Mouse (Mus musculus) monocyte, adult 5-6 weeks (primary cell): ENCODE measurements around the gene Pgap3. TPM values are rescaled to one million over a fixed set of nuclear protein-coding genes. Genes with fewer than 3 reads are reported as not detected.

Experiments
- ATAC-seq: fragments of 153-309, 156-312 bp; replicated peaks from 2 replicates; pipeline ENCODE4 v1.8.0; 2017; ENCODE audit warnings: mild to moderate bottlenecking; ENCODE audit not compliant: low TSS enrichment, insufficient number of reproducible peaks, severe bottlenecking, poor library complexity, low FRiP score
- total RNA-seq: library from RNA; stranded (forward); fragments of 200-1000, 200-491, 200-594 nt; gene quantifications from 3 replicates; pipeline ENCODE4 v1.2.3, GENCODE M21; 2017

Gene Pgap3
- 2.3 to 6.1 TPM (median 4.6 TPM) in 3 replicates for total RNA-seq

DNA sequence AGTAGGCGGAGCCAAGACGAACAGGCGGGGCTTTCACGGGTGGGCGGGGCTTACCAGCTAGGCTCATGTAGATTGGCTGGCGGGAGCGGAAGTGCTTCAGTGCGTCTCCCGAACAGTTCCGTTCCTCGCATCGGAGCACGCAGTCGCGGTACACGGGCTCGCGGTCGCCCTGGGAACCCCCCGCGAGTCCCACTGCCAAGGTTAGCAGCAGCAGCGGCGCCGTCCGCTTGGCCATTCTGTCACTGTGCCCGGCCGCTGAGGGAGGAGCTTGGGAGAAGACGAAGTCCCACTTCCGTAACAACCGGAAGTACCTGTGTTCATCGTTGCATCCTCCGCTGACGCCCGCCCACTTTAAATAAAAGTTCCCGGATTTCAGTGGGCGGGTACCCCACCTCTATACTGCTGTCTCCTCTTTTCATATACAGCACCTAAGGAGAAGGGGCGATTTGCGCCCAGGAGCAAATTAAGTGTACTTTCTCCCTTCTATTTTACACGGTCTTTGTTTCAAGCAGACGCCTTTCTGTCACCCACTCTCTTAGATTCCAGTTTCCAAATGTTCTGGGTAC is at the start of gene Pgap3:
Pgap3 (minus strand) TSS at position 330 of the 566 bp plus-strand sequence.
- ATAC-seq: peak; percentile 88

DNA sequence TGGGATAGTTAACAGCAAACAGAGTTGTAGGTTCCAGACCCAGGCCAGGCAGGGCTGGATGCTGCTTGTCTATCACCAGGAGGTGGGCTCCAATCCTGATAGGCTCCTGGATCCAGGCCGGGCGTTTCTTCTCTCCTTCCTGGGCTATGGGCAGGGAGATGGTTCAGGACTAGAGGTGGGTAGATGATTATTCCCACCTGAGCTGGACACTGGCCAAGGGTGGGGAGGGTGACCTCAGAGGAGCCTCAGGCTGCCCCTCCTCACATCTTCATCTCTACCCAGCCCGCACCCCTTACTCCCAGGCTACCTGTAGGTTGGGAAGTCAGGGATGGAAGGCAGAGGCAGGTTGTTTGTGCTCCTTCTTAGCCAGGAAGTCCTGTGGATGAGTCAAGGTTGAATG is 49.1 kb upstream of the Pgap3 start:
- no peak for ATAC-seq

DNA sequence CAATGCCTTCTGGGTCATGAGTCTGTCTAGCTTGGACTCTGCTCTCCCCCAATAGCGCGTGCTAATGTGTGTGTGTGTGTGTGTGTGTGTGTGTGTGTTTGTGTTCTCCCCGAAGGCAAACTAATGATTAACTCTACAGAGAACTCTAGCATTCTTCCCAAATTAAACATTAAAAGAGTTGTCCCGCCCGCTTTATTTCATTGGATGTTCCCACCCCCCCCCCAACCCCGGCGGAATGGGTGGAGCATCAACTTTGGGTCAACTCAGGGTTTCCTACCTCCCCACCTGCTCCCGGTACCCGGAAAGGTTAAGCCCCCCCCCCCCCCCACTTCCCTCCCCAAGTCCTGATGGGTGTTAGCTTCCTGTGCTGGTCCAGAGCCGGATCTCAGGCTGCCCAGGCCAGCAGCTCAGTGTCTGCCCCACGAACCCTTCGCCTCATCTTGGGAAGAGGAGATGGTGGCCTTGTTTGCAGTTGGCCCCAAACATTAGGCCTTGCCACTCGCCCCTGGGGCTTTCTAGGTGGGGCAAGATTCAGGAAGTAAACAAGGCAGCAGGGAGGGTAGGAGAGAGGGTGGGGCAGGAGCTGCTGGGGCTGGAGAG is 48.0 kb upstream of the Pgap3 start:
- no peak for ATAC-seq

DNA sequence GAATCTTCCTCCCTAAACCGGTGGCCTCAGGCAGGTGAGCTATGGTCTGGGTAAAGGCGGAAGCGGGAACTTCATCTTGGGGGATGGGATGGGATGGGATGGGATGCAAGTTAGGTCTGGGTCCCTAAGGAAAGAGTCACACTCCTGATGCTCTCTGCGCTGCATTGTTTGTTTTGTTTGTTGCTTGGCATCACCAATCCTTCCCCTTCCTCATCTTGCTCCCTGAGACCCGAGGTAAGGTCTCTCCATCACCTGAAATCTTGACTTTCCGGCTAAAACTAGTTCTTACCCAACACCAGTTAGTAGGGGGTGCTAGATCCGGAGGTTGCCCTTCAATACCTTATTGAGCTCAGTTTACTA is 47.2 kb upstream of the Pgap3 start:
- ATAC-seq: no peak

DNA sequence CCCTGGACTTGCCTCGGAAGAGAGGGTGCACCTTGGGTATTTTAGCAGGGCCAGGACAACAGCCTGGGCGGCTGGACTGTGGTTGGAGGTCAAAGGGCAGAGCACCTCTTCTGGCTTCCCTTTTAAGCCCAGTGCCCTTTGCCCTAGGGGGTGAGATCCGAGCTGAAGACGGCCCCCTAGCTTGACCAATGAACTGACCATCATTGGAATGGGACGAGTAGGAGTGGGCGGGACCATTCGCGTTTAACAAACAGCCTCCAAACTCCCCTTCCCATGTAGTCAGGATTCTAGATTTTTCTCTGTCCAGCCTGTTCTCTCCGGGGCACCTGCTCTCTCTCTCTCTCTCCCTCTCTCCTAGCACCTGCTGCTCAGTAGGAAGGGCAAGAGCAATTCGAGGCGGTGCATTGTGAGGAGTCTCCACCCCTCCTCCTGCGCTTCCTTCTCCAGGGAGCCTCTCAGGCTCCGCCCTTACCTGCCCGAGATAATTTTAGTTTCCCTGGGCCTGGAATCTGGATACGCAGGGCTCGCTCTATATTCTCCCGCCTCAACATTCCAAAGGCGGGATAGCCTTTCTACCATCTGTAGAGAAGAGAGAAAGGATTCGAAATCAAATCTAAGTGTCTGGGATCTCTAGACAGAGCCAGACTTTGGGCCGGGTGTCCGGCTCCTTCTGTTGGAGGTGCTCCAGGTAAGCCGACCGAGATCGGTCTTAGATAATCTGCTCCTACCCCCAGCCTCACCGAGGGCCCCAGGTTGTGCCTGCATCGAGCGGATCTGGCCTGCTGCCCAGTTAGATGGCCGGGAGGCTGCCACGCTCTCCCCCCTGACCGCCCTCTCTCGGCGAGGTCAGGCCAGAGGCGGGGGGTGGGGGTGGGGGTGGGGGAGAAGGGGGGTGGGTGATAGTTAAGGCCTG is 46.5 kb upstream of the Pgap3 start:
- no peak for ATAC-seq

DNA sequence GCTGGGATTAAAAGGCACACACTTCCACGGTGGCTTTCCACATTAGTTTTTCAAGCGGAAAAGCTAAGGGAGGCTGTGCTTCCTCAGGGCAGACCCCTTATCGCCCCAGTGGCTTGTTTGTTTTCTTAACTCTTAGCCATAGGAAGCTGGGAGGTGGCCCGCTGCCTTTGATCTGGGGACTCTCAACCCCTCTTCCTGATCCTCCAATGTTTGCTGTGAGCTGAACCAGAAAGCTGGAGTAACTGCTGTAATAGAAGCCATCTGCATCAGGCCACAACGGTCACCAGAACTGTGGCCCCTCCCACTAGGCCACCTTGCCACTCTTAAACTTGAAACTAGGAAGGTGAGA is 45.9 kb upstream of the Pgap3 start, which contains the start of gene Grb7:
Grb7 (plus strand) TSS at position 182 of the 349 bp plus-strand sequence.
- ATAC-seq: no peak

DNA sequence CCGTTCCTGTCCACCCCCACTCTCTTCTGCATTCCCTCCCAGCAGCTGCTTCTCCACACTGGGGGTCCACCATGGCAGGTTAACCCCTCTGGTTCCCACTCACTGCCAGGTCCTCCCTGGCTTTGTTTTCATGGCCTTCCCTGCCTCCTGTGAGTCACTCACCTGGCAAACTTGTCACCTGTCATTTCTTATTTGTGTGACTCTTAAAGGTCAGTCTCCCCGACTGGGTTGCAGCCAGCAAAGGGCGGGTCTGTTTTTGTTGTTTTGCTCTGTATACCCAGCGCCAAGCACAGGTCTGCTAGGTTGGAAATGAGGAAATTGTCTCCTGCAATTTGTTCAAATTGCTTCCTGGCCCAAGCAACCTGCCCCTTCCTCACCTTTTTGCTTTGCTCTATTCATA is 45.4 kb upstream of the Pgap3 start:
- ATAC-seq: no peak

DNA sequence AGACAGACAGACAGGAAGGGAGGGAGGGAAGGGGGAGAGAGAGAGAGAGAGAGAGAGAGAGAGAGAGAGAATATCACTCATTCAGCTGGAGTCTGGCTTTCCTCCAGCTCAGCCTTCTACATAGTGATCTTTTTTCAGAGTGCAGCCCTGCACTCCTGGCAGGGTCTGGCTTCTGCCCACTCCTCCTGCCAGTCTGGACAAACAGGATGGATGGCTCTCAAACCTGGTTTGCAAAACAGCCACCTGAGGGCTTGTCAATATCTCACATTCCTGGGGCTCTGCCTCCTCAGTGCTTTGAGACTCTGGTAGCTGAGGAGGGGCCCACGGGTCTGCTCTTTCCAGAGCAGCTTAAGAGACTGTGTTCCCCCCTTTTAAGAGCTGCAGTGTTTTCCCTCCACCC is 44.9 kb upstream of the Pgap3 start:
- no peak for ATAC-seq

DNA sequence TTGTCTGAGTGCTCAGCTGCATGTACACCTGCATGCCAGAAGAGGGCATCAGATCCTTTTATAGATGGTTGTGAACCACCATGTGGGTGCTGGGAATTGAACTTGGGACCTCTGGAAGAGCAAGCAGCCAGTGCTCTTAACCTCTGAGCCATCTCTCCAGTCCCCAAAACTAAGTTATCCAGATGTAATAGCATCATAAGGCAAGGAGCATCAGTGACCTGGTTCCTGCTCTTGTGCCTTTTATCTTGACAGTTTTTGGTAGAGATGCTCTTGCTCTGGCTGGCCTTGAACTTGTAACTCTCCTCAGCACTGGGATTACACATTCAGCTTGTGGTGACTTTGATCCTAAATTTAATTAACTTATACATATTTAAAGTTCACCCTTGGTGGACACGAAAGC is 43.4 kb upstream of the Pgap3 start:
- no peak for ATAC-seq

DNA sequence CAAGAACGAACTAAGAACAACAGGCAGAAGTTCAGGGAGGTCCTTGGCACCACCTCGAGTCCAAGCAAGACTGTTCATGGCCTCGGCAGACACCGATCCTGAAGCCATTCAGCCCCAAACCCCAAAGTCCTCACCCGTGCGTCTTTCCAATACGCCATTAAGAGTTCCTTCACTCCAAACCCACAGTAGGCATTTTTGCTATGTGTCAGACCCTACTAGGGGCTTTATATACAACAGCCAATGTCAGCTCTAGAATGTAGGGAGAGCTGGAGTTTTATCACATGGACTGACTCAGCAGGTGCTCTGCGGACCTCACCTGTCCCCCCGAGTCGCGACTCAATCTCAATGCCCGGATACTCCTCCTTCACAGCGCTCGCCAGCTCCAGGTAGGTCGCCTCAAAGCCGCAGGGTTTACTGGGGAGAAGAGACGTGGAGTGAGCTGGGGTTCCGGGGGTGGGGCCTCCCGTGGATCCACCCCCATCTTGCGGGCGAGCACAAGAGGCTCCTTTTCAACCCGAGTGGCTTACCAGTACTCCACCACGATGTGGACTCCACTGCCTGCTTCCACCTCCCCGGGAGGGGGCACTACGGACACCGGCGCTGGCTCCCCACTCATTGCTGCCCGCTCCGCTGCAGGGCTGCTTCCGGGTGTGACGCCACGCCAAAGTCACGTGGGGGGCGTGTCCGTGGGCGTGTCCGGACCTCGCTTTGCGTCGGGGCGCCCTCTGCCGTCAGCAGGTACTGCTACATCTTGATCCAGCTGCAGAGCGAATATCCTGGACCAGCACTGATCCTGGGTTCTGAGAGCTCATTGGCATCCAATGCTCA is 38.3 kb upstream of the Pgap3 start, which contains the start of gene Mien1:
Mien1 (minus strand) TSS at position 661 of the 828 bp plus-strand sequence.
- ATAC-seq: peak; percentile 92

DNA sequence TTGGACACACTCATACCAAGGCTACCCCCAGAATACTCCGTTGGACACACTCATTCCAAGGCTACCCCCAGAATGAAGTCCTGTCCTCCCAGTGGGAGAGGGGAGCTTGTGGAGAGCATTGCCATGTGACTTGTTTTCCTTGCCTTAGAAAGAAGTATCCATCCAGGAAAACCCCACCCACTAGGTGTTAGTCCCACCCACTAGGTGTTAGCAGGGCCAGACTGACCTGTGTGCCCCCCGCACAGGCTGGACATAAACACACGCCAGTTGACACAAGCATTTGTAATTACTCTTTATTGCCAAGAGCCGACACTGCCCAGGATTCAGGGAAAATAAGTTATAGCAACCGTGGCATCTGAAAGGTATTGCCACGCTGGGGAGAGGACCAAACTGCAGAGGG is 37.2 kb upstream of the Pgap3 start:
- no peak for ATAC-seq

DNA sequence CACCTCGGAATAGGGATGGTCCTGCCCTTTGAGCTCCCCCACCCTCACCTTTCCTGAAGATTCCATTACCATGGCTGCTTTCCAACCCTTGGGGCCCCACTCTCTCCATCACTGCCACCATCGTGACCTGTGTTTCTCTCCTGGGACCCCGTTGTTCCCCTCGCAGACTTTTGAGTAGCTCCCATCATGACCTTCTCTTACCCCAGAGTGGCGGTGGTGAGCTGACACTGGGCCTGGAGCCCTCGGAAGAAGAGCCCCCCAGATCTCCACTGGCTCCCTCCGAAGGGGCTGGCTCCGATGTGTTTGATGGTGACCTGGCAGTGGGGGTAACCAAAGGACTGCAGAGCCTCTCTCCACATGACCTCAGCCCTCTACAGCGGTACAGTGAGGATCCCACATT is 35.4 kb upstream of the Pgap3 start:
- ATAC-seq: no peak

DNA sequence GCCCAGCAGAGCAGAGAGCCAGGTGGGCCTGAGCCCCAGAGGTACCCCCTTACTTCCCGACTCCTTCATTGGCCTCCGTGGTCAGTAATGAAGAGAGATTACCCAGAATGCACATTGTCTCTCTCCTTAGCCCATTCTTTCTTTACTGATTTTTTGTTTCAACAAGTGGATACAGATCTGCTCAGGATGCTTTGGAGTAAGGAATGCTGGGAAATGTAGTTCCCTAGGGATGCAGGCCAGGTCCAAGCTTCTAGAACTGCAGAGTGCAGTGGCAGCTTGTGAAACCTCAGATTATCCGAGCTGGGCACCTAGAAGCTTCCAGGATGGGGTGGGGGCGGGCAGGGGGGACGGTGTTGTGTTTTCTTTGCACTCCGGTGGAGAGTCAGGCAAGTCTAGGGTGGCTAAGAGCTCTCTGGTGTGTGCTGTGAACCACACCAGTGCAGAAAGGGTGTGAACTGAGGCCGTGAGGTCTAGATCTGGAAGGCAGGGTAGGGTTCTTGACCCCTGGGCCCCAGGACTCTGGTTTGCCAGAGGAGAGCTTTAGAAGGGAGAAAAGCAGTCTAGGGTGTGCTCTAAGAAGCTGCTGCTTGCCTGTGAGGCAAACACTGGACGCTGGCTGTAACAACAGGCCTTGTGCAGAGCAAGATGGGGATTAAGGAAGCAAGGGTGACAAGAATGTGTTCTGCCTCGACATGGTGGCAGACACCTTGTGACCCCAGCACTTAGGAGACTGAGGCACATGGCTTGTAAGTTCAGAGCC is 31.6 kb upstream of the Pgap3 start:
- ATAC-seq: no peak

DNA sequence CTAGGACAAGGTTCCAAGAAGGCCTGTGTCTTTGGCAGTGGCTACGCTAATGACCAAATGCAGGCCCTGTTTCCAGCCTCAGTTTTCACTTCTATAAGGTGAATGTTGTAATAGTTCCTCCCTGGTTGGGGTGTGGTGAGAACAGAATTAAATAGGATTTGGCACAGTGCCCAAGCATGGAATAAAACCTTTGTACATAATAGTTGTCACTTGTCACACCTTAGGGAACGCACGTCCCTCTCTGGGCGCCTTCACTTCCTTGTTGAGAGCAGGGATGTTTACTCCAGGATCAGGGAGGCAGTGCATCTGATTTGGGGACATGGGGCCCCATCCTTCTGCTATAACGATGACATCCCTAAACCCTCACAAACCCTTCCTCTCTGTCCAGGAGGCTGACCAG is 28.1 kb upstream of the Pgap3 start:
- no peak for ATAC-seq

DNA sequence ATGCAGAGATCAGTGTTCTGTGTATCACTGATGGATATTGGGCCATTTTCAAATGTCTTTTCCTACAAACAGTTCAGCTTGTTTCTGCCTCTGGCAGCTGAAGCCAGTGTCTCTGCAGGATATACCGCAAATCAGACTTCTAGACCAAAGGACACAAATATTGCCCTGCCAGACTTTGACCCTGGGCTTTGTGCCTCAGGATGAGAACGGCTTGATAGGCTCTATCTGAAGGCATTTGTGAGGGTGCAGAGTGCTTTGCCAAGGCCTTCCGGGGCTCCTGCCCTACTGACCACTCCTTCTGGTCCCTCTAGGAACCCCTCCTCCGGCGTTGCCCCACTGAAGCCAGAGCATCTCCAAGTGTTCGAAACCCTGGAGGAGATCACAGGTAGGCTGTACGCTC is 26.3 kb upstream of the Pgap3 start:
- no peak for ATAC-seq

DNA sequence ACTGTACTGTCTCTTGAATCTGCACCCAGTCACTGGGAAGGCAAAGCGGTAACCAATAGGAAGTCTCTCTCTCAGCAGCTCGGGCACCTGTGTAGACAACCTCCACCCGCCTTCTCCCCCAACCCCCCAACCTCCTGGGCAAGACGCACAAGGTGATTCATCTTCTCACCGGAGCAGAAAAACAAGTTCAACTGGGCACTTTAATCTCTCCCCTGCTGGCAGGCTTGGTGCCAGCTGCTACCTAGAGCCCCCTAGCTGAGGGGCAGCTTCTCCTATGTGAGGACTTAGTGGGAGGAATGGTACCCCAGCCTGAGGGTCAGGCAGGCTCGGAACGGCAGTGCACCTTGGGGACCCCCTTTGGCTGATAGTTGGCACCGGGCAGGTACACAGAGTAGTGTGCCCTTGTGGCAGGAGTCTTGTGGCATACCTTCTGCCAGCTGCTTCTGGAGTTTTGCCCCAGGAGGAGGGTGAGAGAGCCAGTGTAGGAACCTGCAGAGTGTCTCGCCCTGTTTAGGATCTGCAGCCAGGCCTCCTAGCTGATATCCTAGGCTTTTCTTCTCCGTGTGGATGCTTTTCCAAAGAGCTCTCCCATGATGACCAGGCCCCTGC is 18.8 kb upstream of the Pgap3 start:
- ATAC-seq: no peak

DNA sequence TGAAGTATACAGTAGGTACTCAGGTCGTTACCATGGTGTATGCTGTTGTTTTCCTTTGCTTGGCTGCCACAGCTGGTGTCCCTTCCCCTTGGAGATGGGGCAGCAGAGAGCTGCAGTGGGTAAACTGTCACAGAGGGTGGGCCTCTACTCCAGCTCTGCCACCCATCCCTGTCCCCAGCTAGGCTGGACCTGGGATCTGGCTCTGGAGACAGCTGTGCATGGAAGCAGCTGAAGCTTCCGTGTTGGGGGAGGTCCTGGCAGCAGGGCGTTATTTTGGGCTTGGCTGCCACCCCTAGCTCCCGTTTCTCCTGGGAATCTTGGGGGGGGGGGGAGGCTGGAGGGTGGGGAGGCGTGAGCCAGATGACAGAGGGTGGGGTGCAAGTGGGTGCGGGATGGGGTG is 18.0 kb upstream of the Pgap3 start:
- no peak for ATAC-seq

DNA sequence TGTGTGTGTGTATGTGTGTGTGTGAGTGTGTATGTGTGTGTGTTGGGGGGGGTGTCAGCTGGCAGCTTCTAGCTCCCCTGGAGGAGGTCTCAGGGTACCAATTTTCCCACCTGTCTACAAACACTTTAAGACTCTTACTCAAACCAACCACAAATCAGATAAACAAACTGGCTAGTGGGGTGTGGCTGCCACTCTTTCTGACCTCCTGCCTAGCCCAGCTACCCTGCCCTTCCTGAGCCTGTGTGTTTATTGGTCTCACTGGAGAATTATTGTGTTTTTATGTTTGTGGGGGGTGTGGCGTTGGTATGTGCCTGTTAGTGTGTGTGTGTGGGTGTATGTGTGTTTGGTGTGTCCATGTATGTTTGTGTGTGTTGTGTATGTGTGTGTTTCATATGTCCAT is 16.8 kb upstream of the Pgap3 start:
- no peak for ATAC-seq
